Mouse (Mus musculus) right cerebral cortex, postnatal 36 days (tissue): ENCODE results near the gene Adcy9.
"Not testable (repeated sequence)": the region's sequence is repeated elsewhere in the genome, so short reads cannot be mapped to it uniquely, and the experiment has no call there.

Experiments used
- DNase-seq, 2 experiments: peaks; one replicate each; pipeline ENCODE4 v3.0.0; 2022; ENCODE audit warnings: low spot score in 2 of 2, mixed read lengths in 1 of 2

Gene Adcy9

DNA sequence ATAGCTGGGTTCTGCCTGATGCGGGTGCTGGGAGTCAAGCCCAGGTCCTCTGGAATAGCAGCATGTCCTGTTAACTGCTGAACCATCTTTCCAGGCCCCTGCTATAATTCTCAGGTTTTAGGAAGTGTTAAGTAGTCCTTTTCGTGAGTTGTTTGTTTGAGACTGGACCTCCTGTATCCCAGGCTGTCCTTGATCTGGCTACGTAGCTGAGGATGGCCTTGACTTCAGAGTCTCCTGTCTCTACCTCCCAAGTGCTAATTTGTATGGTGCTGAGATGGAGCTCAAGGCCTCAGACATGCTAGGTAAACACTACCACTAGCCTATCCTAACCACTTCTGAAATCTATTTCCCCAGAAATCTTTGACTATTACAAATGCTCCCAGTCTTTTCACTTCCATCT, 37.9 kb downstream of the Adcy9 start:
- DNase-seq: no peak

DNA sequence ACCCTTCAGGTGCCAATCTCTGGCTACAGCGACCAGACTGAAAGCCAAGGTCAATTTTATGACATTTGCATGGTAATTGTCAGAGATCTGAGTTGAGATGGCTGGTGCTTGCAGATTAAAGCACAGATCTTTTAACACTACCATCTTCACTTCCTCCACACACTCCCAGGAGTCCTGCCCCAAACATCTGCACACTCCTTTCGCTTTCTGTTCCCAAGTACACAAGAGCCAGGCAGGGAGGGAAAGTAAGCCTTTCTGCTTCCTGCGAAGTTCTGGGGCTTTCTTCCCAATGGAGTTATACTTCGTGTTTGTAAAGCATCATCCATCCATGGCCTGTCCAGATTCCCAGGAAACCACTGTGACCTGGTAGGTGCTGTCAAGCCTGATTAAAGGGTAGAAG, 38.8 kb downstream of the Adcy9 start:
- no peak for DNase-seq

- DNase-seq: no peak
Observed at GRCm38 (mm10) chr16:4378788-4379187, 41.5 kb downstream of the Adcy9 start.

DNA sequence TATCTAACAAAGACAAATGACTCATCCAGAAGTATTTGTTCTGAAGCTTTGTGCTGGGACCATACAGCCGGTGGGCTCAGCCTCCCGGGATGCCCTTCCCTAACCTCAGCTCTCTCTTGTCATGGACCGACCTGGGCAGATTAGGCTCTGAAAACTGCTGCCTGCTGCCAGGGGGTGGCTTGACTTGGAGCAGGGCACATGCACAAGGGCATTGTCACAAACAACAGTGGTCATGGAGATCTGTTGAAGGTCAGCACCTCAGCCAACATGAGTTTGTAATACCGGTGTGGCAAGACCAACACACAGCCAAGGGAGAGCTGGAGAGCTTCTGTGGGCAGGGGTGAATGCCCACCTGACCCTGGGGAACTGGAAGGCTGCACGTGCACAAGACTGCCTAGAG, 42.7 kb downstream of the Adcy9 start:
- no peak for DNase-seq

DNA sequence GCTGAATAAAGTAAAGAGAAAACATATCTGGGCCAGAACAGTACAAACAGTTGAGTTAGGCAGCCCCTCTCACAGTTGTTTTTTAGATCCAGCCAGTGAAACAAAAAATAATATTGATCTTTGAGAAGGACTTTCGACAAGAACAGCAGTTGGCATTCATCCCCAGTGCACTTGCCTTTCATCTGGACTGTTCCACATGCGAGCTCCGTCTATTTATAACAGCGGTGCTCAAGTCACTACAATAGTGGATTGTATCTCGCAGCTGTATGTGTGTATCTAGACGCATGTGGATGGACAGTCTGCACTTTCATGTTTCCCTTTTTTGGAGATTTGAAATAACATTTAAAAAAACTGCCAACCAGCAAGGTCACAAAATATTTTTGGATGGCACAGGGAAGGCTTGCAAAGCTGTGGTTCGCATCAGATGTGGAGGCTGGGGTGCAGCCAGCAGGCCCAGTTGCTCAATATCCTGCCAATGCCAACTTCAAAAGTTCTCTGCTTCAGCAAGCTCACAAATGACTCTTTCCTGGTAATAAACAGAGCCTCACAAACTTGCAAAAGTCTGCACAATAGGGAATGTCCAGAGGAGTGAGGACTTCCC, 45.4 kb downstream of the Adcy9 start:
- no peak for DNase-seq

DNA sequence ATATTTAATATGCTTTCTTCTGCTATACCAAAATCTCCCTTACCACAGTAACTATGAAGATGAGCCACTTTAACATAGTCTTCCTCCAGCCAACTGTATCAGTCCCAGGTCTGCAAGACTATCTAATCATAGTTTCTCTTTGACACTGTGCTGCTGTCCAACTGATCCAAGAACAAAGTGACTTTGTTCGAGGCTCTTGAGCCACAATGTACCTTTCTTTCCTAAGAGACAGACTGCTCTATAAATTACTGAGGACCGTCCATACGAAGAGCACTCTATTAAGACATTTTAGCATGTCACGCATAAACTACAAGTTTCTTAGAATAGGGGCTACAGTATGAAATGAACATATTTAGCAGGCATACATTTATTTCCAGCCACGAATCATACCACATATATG, 46.0 kb downstream of the Adcy9 start:
- DNase-seq: no peak

GRCm38 (mm10) chr16:4371039-4371438, 49.3 kb downstream of the Adcy9 start:
- no peak for DNase-seq

DNA sequence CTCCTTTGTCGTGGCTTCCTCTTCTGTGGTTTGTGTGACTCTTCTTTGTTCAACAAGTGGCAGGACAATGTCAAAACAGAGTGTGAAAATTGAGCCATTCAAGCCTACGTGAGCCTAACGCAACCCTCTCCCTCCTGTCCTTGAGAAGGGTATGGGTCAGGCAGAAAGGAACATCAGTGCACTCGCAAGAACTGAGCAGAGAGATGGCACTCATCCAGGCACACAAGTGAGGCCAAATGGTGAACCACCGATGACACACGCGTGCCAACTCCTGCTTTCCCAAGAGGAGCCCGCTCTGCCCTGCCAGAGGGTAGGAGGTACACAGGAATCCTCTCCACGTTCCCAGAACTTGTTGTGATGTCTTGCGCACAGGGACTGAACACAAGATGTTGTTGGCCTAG, 50.2 kb downstream of the Adcy9 start:
- no peak for DNase-seq

- DNase-seq: no peak
Observed at GRCm38 (mm10) chr16:4367930-4368329, 52.4 kb downstream of the Adcy9 start.

DNA sequence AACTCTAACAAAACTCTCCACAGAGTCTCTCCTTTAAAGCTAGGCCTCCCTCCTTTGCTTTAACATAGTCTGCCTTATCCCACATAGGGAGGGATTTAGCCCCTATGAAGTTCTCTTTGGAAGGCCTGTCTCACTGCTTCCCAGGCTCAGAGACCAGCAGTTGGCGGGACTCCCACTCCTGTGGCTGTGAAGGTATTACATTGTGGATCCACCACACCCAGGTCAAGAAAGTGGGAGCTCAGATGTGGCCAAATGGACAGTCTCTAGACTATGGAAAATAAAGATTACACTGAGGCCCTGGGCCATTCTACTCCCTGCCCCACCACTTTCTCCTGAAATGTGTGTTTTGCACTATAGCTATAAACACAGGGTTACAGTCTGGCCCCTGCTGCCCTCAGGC, 53.0 kb downstream of the Adcy9 start:
- DNase-seq: no peak

- no peak for DNase-seq
Observed at GRCm38 (mm10) chr16:4366671-4367070, 53.6 kb downstream of the Adcy9 start.

- no peak for DNase-seq
Observed at GRCm38 (mm10) chr16:4363341-4364116, 56.8 kb downstream of the Adcy9 start.

DNA sequence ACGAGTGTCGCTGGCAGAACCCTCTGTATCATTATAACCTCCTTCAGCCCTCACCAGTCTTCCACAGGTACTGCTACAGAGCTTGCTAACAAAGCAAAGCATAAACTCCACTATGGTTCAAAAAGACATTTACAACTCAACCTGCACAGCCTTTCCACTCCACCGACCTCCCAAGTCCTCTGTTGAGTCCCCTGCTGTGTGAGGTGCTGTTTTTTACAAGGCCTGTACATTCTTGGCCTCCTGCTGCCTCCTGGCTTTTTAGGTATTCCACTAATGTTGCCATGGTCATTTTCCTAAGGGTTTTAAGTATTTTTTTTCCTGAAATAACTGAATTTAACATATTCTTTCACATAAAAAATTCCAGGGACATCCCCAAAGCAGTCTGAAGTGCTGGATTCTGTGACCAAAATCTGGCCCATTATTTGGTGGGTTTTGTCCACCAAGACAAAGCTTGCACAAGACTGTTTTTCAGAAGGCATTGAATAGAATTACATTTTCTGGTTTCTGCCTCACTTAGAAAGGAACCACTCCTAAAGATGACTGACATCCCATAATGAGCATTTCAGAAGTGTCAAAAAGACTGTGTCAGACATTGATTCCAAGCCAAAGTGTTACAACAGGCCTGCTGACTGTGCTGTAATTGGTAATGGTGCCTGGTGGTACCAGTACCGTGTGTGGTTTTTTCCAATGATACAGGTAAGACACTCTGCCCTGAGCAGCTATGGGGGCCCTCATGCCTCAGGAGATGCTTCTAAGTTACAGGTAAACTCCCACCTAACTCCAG, 64.8 kb downstream of the Adcy9 start:
- no peak for DNase-seq

GRCm38 (mm10) chr16:4342579-4342978, 77.7 kb downstream of the Adcy9 start:
- peak; percentile 49 to 65 for DNase-seq

DNA sequence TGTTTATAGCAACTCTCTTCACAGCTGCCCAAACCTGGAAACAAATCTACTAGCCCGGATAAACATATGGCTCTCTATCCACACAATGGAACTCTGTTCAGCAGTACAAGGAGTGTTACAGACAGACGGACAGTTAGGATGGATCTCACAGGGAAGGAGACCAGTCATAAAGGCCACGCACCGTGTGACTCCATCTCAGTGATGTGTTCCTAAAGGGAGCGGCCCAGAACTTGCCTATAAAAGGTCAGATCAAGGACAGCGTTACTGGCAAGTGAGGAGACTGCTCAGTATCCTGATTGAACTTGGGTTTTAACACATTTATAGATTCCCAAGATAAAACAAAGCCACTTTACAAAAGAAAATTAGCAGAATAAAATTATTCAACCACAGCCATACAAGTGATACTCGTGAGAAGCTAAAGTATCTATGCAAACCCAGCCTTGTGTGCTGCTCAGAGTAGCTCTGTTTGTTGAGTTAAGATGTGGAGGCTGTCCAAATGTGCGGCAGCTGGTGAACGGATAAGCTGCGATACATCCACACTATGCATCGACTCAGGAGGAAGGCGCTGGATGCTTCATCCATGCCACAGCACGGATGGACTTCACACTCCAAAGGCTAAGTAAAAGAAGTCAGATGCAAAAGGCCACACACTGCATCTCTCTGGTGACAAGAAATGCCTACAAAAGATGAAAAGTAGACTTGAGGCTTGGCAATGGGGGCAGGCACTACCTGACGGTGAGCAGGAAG, 78.8 kb downstream of the Adcy9 start:
- peak in 1 of 2 experiments; percentile 39 for DNase-seq

DNA sequence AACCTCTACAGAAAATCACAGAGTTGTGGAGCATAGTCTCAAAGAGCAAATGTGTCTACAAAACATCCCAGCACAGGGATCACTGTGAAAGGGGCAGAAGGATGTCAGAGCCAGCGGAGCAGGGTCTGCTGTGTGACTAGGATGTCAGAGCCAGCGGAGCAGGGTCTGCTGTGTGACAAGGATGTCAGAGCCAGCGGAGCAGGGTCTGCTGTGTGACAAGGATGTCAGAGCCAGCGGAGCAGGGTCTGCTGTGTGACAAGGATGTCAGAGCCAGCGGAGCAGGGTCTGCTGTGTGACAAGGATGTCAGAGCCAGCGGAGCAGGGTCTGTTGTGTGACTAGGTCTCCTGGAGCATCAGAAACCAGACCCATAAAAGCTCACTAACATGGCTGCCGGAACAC, 81.1 kb downstream of the Adcy9 start:
- not testable (repeated sequence) for DNase-seq

DNA sequence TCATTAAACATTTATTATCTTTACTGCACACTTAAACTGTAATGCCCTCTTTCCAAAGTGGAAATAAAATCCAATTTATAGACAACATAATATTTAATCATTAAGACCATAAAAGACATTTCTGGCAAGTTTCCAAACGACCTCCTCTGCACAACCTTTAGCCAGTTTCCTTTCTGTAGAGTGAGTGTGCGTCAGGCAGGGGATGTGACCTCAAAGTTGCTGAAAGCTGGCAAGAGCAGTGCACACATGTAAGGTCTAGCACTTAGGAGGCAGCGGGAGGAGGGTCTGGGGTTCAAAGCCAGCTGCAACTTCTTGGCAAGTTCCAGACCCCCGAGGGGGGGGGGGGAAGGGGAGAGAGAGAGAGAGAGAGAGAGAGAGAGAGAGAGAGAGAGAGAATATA, 83.0 kb downstream of the Adcy9 start:
- DNase-seq: no peak

- DNase-seq: no peak
Observed at GRCm38 (mm10) chr16:4333788-4334187, 86.5 kb downstream of the Adcy9 start.

DNA sequence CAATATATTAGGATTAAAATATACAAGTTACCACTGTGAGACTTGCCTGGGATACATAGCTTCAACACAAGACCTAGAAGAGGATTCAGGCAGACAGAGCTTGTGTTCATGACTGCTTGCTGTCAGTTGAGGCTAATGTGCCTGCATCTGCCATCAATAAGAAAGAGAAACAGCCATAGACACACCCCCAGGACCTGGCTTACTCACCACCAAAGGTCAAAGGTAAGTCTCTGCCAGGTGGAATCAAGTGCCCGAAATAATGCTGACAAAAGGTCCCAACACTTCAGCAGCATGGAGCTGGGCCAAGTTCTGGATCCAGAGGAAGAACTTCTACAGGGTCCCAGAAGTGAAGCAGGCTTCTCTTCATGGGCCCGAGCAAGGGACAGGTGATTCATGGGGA, 86.9 kb downstream of the Adcy9 start:
- no peak for DNase-seq

GRCm38 (mm10) chr16:4327081-4327480, 93.2 kb downstream of the Adcy9 start:
- no peak for DNase-seq

DNA sequence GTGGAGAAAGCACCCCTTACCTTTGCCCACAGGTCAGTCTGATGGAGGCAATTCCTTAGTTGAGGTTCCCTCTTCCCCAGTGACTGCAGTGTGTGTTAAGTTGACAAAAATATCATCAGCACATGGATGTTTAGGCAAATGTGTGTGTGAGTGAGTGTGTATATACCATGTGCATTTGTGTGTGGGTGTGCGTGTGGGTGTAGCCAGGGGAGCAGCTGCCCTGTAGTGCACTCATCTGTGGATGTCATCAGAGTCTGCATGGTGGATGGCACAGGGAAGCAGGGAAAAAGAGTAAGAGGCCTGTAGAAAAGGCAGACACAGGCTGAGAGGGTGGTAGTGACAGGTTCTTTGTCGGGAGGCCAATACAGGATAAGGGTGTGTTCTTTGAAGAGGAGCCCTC, 94.5 kb downstream of the Adcy9 start:
- no peak for DNase-seq

DNA sequence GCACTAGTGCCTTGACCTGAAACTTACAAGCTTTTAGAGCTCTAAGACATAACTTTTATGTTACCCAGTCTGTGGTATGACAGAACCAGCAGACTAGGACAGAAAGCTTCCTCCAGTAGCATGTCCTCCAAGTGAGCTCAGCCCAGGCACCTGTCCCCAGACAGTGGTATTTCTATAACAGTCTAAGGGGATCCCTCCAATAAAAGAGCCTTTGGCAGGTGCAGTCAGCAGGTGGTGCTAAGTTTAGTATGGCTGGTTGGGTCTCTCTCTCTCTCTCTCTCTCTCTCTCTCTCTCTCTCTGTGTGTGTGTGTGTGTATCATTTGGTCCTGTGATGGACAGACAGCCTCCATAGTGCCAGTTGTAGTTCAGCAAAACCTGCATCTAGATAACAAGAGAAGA, 95.3 kb downstream of the Adcy9 start:
- DNase-seq: no peak
